Mouse (Mus musculus) erythroid progenitor cell, adult 5-6 weeks (primary cell): ENCODE measurements at regions not wholly inside any gene's neighbourhood (a gene's known extent, or its start where the extent isn't known, plus 50 kb on each side); places are given as distances from the start of the nearest gene placed in this dataset.

Source experiments
- ATAC-seq: replicated peaks from 2 replicates; pipeline ENCODE4 v1.8.0; 2016; ENCODE audit warnings: moderate number of reproducible peaks, mild to moderate bottlenecking, moderate TSS enrichment, inconsistent platforms; ENCODE audit not compliant: poor library complexity, low FRiP score, severe bottlenecking

- no peak for ATAC-seq
Observed at GRCm38 (mm10) chr3:130900054-130900840, 170.0 kb upstream of the Rpl34 start.

GRCm38 (mm10) chr3:130894168-130894814 lies 164.1 kb upstream of the Rpl34 start:
- ATAC-seq, result no peak

- no peak for ATAC-seq
Observed at GRCm38 (mm10) chr3:130891310-130891709, 161.1 kb upstream of the Rpl34 start.

DNA sequence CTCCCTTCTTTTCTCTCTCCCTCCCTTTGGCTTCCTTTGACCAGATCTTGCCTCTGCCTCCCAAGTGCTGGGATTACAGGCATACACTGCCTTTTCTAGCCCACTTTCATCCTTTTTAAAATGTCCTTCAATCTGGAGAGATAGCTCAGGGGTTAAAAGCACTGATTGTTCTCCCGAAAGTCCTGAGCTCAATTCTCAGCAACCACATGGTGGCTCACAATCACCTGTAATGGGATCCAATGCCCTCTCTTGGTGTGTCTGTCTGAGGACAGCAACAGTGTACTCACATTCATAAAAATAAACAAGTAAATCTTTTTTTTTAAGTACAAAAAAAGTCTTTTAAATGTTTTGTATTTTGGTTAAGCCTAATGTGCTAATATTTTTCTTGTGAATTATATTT lies 158.4 kb upstream of the Rpl34 start:
- ATAC-seq, result no peak

DNA sequence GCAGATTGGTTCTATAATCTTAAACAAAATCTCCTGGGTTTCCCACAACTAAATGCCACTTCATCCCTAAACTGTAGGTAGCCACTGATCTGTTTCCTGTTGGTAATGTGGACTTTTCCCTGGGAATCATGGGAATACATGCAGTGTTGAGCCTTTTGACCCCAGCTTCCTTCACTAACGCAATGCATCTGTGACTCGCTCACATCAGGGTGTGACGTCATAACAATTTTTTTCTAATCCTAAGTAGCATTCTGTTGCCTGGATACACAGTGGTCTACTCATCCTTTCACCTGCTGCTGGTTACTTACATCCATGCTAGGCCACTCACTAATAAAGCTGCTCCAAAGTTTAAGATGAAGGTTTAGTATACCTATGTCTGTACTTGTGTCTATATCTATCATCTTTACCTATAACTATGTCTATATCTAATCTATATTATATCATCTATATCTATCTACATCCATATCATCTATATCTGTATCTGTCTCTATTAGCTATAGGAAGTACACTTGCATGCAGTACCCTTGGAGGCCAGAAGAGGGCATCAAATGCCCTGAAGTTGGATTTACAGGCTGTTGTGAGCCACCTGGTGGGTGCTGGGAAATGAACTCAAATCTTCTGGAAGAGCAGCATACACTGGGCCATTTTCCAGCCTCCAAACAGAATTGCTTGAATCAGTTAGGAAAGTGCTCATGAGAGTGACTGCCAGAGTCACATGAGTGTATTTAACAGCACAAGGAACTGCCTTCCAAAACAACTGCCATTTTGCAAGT lies 157.5 kb upstream of the Rpl34 start:
- ATAC-seq, result no peak

- no peak for ATAC-seq
Observed at GRCm38 (mm10) chr3:130885974-130886373, 155.8 kb upstream of the Rpl34 start.

GRCm38 (mm10) chr3:130884393-130884792 lies 154.2 kb upstream of the Rpl34 start:
- ATAC-seq, result no peak

GRCm38 (mm10) chr3:130883928-130884327 lies 153.7 kb upstream of the Rpl34 start:
- ATAC-seq, result no peak

GRCm38 (mm10) chr3:130883319-130883718 lies 153.1 kb upstream of the Rpl34 start:
- ATAC-seq, result no peak

- ATAC-seq, result no peak
Observed at GRCm38 (mm10) chr3:130880482-130880881, 150.3 kb upstream of the Rpl34 start.

- no peak for ATAC-seq
Observed at GRCm38 (mm10) chr3:130879463-130879862, 149.3 kb upstream of the Rpl34 start.

DNA sequence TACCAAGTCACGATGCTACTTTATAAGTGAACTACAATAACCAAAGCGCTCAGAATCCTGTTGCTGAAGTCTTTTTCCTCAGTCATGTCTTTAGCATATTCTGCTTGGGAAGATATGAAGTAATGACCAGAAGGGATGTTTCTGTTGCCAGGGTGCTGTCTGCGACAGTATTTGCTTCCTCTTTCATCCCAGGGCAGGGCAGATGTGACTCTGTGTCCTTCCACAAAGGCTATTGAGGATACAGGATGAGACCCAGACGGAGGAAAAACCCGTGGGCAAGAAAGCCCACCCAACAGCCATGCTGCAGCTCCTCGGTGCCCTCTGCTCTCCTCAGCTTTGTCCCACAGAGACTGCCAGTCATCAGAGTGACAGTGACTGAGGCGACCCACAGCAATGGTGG lies 148.6 kb upstream of the Rpl34 start:
- ATAC-seq, result no peak

- no peak for ATAC-seq
Observed at GRCm38 (mm10) chr3:130877981-130878380, 147.8 kb upstream of the Rpl34 start.

- ATAC-seq, result no peak
Observed at GRCm38 (mm10) chr3:130873745-130874144, 143.5 kb upstream of the Rpl34 start.

- ATAC-seq, result no peak
Observed at GRCm38 (mm10) chr3:130866952-130867632, 136.9 kb upstream of the Rpl34 start.

DNA sequence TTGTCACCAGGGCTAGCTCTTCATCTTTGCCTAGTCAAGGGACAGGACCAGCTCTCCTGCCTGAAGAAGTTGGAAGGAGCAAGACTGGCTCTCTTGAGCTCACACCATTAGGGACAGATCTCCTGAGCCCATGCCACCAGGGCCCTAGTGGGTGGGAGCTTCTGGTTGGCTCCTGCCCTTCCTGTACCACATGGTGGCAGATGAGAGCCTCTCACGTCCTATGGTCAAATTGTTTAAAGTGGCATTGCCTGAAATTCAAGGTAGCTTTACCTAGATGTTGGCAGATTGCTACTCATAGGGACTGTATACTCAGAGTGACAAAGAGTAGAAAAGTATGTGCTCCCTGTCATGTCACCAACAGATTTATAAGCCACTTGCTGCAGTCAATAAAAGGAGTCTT lies 134.6 kb upstream of the Rpl34 start:
- ATAC-seq, result no peak

DNA sequence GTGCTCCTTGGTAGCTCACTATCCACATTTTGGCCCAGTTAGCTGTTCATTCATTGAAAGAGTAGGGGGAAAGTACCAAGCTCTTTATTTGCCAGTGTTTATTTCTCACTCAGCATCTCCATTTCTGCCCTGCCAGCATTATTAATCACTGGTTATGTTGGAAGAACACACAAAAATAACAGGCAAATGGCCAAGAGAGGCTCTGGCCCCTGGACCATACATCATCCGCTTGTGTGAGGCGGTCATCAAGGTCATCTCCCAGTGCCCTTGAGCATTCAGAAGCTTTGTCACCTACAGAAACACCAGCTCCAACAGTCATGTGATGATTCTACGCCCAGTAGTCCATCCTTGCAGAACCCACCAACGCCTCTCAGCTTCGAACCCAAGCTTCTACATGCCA lies 133.2 kb upstream of the Rpl34 start:
- ATAC-seq, result no peak

- no peak for ATAC-seq
Observed at GRCm38 (mm10) chr3:130860315-130860714, 130.1 kb upstream of the Rpl34 start.

GRCm38 (mm10) chr3:130853866-130854265 lies 123.7 kb upstream of the Rpl34 start:
- ATAC-seq, result no peak

DNA sequence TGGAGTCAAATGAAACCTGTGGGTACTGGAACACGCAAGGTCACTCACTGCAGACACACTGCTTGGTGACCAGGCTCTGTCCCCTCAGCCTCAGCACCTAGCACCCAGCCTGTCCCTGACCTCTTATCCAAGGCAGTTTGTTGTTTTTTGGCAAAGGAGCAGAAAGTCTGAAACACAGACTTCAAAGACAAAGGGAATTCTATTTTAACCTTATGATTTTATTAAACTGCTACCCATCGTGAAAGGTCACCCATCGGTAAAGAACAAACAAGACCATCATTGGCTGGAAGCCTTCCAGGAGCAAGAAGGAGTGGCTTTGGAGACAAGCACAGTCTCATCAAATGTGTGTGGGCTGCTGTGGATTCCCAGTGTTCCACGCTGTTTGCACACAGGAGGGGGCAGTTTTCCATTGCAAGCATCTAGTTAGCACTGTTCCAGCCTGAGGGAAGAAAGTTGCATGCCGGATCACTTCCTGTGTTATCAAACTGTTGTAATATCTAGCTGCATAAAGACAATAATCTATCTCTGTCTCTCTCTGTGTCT lies 120.6 kb upstream of the Rpl34 start:
- no peak for ATAC-seq
